Mouse (Mus musculus) small intestine, adult 2 months (tissue): ENCODE results near the gene Adgra1. TPM values are rescaled to one million over a fixed set of nuclear protein-coding genes. Genes with fewer than 3 reads are reported as not detected.

Source experiments
- H3K27ac ChIP-seq: fragments of 200-500 bp; 2 replicates; pipeline ENCODE4 v1.5.1; 2012; ENCODE audit warnings: low read depth, low read length, control low read depth, inconsistent platforms; ENCODE audit not compliant: insufficient read depth
- H3K27me3 ChIP-seq: fragments of 200-500 bp; 2 replicates; pipeline ENCODE4 v1.6.1; 2012; ENCODE audit warnings: mild to moderate bottlenecking, moderate library complexity, low read length, inconsistent platforms; ENCODE audit not compliant: control insufficient read depth, insufficient read depth
- H3K36me3 ChIP-seq: fragments of 200-500 bp; 2 replicates; pipeline ENCODE4 v1.6.1; 2012; ENCODE audit warnings: mild to moderate bottlenecking, low read length, control low read depth, inconsistent platforms; ENCODE audit not compliant: control insufficient read depth, insufficient read depth
- H3K4me1 ChIP-seq: fragments of 200-500 bp; 2 replicates; pipeline ENCODE4 v1.6.1; 2012; ENCODE audit warnings: low read length, inconsistent platforms, mixed read lengths; ENCODE audit not compliant: control insufficient read depth, insufficient read depth, insufficient read length
- H3K4me3 ChIP-seq: fragments of 200-500 bp; 2 replicates; pipeline ENCODE4 v1.5.1; 2012; ENCODE audit warnings: low read depth, mild to moderate bottlenecking, control low read depth, inconsistent platforms, low read length, moderate library complexity
- CTCF ChIP-seq: fragments of 200-500 bp; IDR thresholded peaks from 2 replicates; pipeline ENCODE4 v1.5.1; 2012; ENCODE audit warnings: low read depth, mild to moderate bottlenecking, control low read depth, inconsistent platforms, low read length, moderate library complexity, mixed read lengths; ENCODE audit not compliant: insufficient replicate concordance, insufficient read length; ENCODE audit errors: extremely low read depth
- POLR2A ChIP-seq: fragments of 200-500 bp; IDR thresholded peaks from 2 replicates; pipeline ENCODE4 v1.6.1; 2012; ENCODE audit warnings: low read depth, mild to moderate bottlenecking, control low read depth, inconsistent platforms, low read length, moderate library complexity
- WGBS: fragments of 180-500 bp; shearing (Covaris S2); methylation state at CpG from one replicate; pipeline ENCODE4 v1.1.7; 2018; 5-methylcytosine and 5-hydroxymethylcytosine counted together
- polyA plus RNA-seq: library from polyadenylated mRNA; depleted of rRNA; stranded (reverse); fragments of >200 nt; gene quantifications from 2 replicates; pipeline ENCODE4 v1.2.3, GENCODE M21; 2012

The Adgra1 gene
- polyA plus RNA-seq, 1 experiment, result 0.25 TPM

- Histone ChIP-seq H3K27ac (no peak overlapping the region), H3K4me1 (no peaks in the 10 kb centered on the region), H3K36me3 (no peaks in the 10 kb centered on the region), H3K27me3 (no peaks in the 10 kb centered on the region), H3K4me3 (no peak overlapping the region)
- WGBS, result 62% methylated on average over 5 of the region's 5 CpGs
- no peak for TF ChIP-seq POLR2A
- no peak for TF ChIP-seq CTCF
Observed at GRCm38 (mm10) chr7:139850677-139851076, 16.7 kb downstream of the Adgra1 start.

- H3K27ac ChIP-seq, result no peak overlapping the region
- no peak overlapping the region for H3K4me3 ChIP-seq
- 51% methylated on average over 6 of the region's 6 CpGs for WGBS
- TF ChIP-seq POLR2A (no peak), CTCF (no peak)
- H3K27me3 ChIP-seq, result no peaks in the 10 kb centered on the region
- H3K4me1 ChIP-seq, result no peaks in the 10 kb centered on the region
- H3K36me3 ChIP-seq, result no peaks in the 10 kb centered on the region
Observed at GRCm38 (mm10) chr7:139851098-139851497, 17.1 kb downstream of the Adgra1 start.

- TF ChIP-seq POLR2A (no peak), CTCF (no peak)
Observed at GRCm38 (mm10) chr7:139855261-139855660, 21.3 kb downstream of the Adgra1 start.

GRCm38 (mm10) chr7:139861411-139861810 is 27.4 kb downstream of the Adgra1 start:
- H3K4me3 ChIP-seq, result no peak overlapping the region
- 22% methylated on average over 3 of the region's 3 CpGs for WGBS
- TF ChIP-seq CTCF (no peak; the same call in 1 of the 2 replicates), POLR2A (no peak)
- H3K27ac ChIP-seq, result no peak overlapping the region
- no peaks in the 10 kb centered on the region for H3K36me3 ChIP-seq
- no peaks in the 10 kb centered on the region for H3K4me1 ChIP-seq
- H3K27me3 ChIP-seq, result no peaks in the 10 kb centered on the region

More at GRCm38 (mm10) chr7:139855261-139855660, 21.3 kb downstream of the Adgra1 start:
- Histone ChIP-seq H3K36me3 (no peaks in the 10 kb centered on the region), H3K4me3 (no peak overlapping the region), H3K4me1 (no peaks in the 10 kb centered on the region), H3K27ac (no peak overlapping the region), H3K27me3 (no peaks in the 10 kb centered on the region)
- 84% methylated on average over 11 of the region's 11 CpGs for whole genome bisulfite sequencing

- H3K27me3 ChIP-seq, result no peaks in the 10 kb centered on the region
- no peak overlapping the region for H3K27ac ChIP-seq
- H3K36me3 ChIP-seq, result no peaks in the 10 kb centered on the region
- WGBS, result 58% methylated on average over 2 of the region's 2 CpGs
- no peaks in the 10 kb centered on the region for H3K4me1 ChIP-seq
- H3K4me3 ChIP-seq, result no peak overlapping the region
- TF ChIP-seq CTCF (no peak), POLR2A (no peak)
Observed at GRCm38 (mm10) chr7:139863076-139863475, 29.1 kb downstream of the Adgra1 start.

GRCm38 (mm10) chr7:139864253-139864652 is 30.3 kb downstream of the Adgra1 start:
- H3K27me3 ChIP-seq, result no peaks in the 10 kb centered on the region
- H3K4me3 ChIP-seq, result no peak overlapping the region
- no peak overlapping the region for H3K27ac ChIP-seq
- H3K4me1 ChIP-seq, result no peaks in the 10 kb centered on the region
- no peaks in the 10 kb centered on the region for H3K36me3 ChIP-seq
- TF ChIP-seq POLR2A (no peak), CTCF (no peak)
- 35% methylated on average over 2 of the region's 2 CpGs for WGBS

- no peaks in the 10 kb centered on the region for H3K4me1 ChIP-seq
- no peak overlapping the region for H3K27ac ChIP-seq
- no peak overlapping the region for H3K4me3 ChIP-seq
- no peaks in the 10 kb centered on the region for H3K36me3 ChIP-seq
- no peak for TF ChIP-seq CTCF
- no peak for TF ChIP-seq POLR2A
- 41% methylated on average over 1 of the region's 1 CpGs for WGBS
- H3K27me3 ChIP-seq, result no peaks in the 10 kb centered on the region
Observed at GRCm38 (mm10) chr7:139864871-139865270, 30.9 kb downstream of the Adgra1 start.
